Comparison of ENCODE assay signal across 8 mouse cellular contexts in genomic region chrX:37109526-37110192, GRCm38 (mm10). TPM values are rescaled to one million over a fixed set of nuclear protein-coding genes. Genes with fewer than 3 reads are reported as not detected.
DNase-seq lines count a peak whose midpoint lies in the region; ATAC-seq and TF ChIP-seq lines count a peak whose summit lies in the region.

No protein-coding gene starts in this region.

- DNase-seq in heart, adult 9 months (ENCODE audit: low spot score in 2 of 2), result no peak
- no peak for DNase-seq in urinary bladder, postnatal 36 days (ENCODE audit: low spot score in 2 of 2)
- DNase-seq in urinary bladder, postnatal 10 days (ENCODE audit: low spot score), result no peak
- DNase-seq in layer of hippocampus, postnatal 36 days, result no peak

- H3K9me3 ChIP-seq in heart, embryonic 12.5 days (replicated peaks), result no peaks in the 10 kb centered on the region
- no peaks in the 10 kb centered on the region for H3K9me3 ChIP-seq in ES-Bruce4 (replicated peaks; ENCODE audit: control insufficient read depth, insufficient read depth, low read length, poor library complexity, severe bottlenecking)
- H3K9me3 ChIP-seq in forebrain, embryonic 13.5 days (replicated peaks), result no peaks in the 10 kb centered on the region
- H3K9me3 ChIP-seq in liver, embryonic 15.5 days (replicated peaks), result no peaks in the 10 kb centered on the region

- H3K27ac ChIP-seq in heart, embryonic 12.5 days (ENCODE audit: poor library complexity, severe bottlenecking), result peak overlapping the region; percentile 93
- H3K27ac ChIP-seq in ES-Bruce4 (ENCODE audit: insufficient read depth, low read length), result peak overlapping the region; percentile 47
- peak overlapping the region; percentile 87 for H3K27ac ChIP-seq in forebrain, embryonic 13.5 days
- peak overlapping the region; percentile 94 for H3K27ac ChIP-seq in liver, embryonic 15.5 days (replicated peaks)

- H3K4me3 ChIP-seq in heart, embryonic 12.5 days, result peak overlapping the region; percentile 64
- H3K4me3 ChIP-seq in ES-Bruce4 (ENCODE audit: low read depth, low read length), result peak overlapping the region; percentile 95
- peak overlapping the region; percentile 53 for H3K4me3 ChIP-seq in forebrain, embryonic 13.5 days
- H3K4me3 ChIP-seq in liver, embryonic 15.5 days (replicated peaks), result peak overlapping the region; percentile 71

- ATAC-seq in heart, embryonic 12.5 days (ENCODE audit: insufficient number of reproducible peaks, low FRiP score), result peak; percentile 85
- ATAC-seq in forebrain, embryonic 13.5 days, result peak; percentile 74
- ATAC-seq in liver, embryonic 15.5 days (ENCODE audit: insufficient read depth), result peak; percentile 89

- 12% methylated on average over 27 of the region's 27 CpGs for WGBS in heart, embryonic 12.5 days
- 11% methylated on average over 27 of the region's 27 CpGs for WGBS in forebrain, embryonic 13.5 days
- WGBS in liver, embryonic 15.5 days (ENCODE audit: insufficient replicate concordance), result 13% methylated on average over 27 of the region's 27 CpGs

- H3K4me1 ChIP-seq in heart, embryonic 12.5 days (replicated peaks), result no peaks in the 10 kb centered on the region
- no peaks in the 10 kb centered on the region for H3K4me1 ChIP-seq in ES-Bruce4 (ENCODE audit: control insufficient read depth, insufficient read depth, low read length)
- H3K4me1 ChIP-seq in forebrain, embryonic 13.5 days, result peaks cover 7% of the 10 kb centered on the region
- H3K4me1 ChIP-seq in liver, embryonic 15.5 days (replicated peaks), result peaks cover 10% of the 10 kb centered on the region; the same call in 1 of the 2 replicates

- H3K36me3 ChIP-seq in heart, embryonic 12.5 days, result no peaks in the 10 kb centered on the region
- no peaks in the 10 kb centered on the region; the same call in 1 of the 2 replicates for H3K36me3 ChIP-seq in ES-Bruce4 (ENCODE audit: control insufficient read depth, insufficient read depth, low read length, poor library complexity, severe bottlenecking)
- H3K36me3 ChIP-seq in forebrain, embryonic 13.5 days (ENCODE audit: poor library complexity, severe bottlenecking), result no peaks in the 10 kb centered on the region
- peaks cover 13% of the 10 kb centered on the region; the same call in 1 of the 2 replicates for H3K36me3 ChIP-seq in liver, embryonic 15.5 days (replicated peaks)

- TF ChIP-seq EP300 in ES-Bruce4 (IDR thresholded peaks at IDR 0.05; ENCODE audit: insufficient read depth, low read depth, low read length), result no peak

- no peak for TF ChIP-seq CTCF in ES-Bruce4 (IDR thresholded peaks at IDR 0.05; ENCODE audit: low read depth, low read length)

- peak overlapping the region; percentile 73 for H3K4me2 ChIP-seq in heart, embryonic 12.5 days
- H3K4me2 ChIP-seq in forebrain, embryonic 13.5 days, result peak overlapping the region; percentile 66
- peak overlapping the region; percentile 76 for H3K4me2 ChIP-seq in liver, embryonic 15.5 days

- peak overlapping the region; percentile 75 for H3K9ac ChIP-seq in heart, embryonic 12.5 days
- H3K9ac ChIP-seq in ES-Bruce4 (ENCODE audit: low read depth, poor library complexity, severe bottlenecking), result peak overlapping the region; percentile 78
- peak overlapping the region; percentile 67 for H3K9ac ChIP-seq in forebrain, embryonic 13.5 days
- H3K9ac ChIP-seq in liver, embryonic 15.5 days, result peak overlapping the region; percentile 67

- TF ChIP-seq POLR2A in ES-Bruce4 (IDR thresholded peaks at IDR 0.05; ENCODE audit: insufficient read depth, low read length), result no peak

- no peaks in the 10 kb centered on the region for H3K27me3 ChIP-seq in heart, embryonic 12.5 days (replicated peaks)
- no peaks in the 10 kb centered on the region for H3K27me3 ChIP-seq in ES-Bruce4 (ENCODE audit: control insufficient read depth, insufficient read depth, low read length, poor library complexity, severe bottlenecking)
- no peaks in the 10 kb centered on the region for H3K27me3 ChIP-seq in forebrain, embryonic 13.5 days
- H3K27me3 ChIP-seq in liver, embryonic 15.5 days, result no peaks in the 10 kb centered on the region; the same call in 1 of the 2 replicates

RNA-seq across cellular contexts. Expression of gene Upf3b, which starts 0.5 kb away (rescaled TPM):
- 13.7 and 14.3 TPM in 2 replicates for polyA plus RNA-seq in heart, embryonic 12.5 days (2016; fragmentation: Nextera tagmentation; extraction: Ambion mirVana)
- 57.0 and 61.2 TPM in 2 replicates for polyA plus RNA-seq in ES-Bruce4 (2011; ENCODE audit: insufficient read depth, insufficient read length, low read depth, missing spikeins)
- polyA plus RNA-seq in forebrain, embryonic 13.5 days (2015; fragmentation: Nextera tagmentation; extraction: Ambion mirVana), result 32.1 and 34.5 TPM in 2 replicates
- 8.1 and 8.3 TPM in 2 replicates for polyA plus RNA-seq in liver, embryonic 15.5 days (2015; fragmentation: Nextera tagmentation; extraction: Ambion mirVana)
- total RNA-seq in layer of hippocampus, postnatal 36 days (2021), result 10 to 100 TPM; 19.9 to 22.7 TPM

RNA-seq across cellular contexts. Expression of gene Nkap, which starts 16.9 kb away (rescaled TPM):
- polyA plus RNA-seq in heart, embryonic 12.5 days (2016; fragmentation: Nextera tagmentation; extraction: Ambion mirVana), result 14.9 and 16.1 TPM in 2 replicates
- polyA plus RNA-seq in ES-Bruce4 (2011; ENCODE audit: insufficient read depth, insufficient read length, low read depth, missing spikeins), result 26.1 and 27.2 TPM in 2 replicates
- 19.0 and 22.0 TPM in 2 replicates for polyA plus RNA-seq in forebrain, embryonic 13.5 days (2015; fragmentation: Nextera tagmentation; extraction: Ambion mirVana)
- polyA plus RNA-seq in liver, embryonic 15.5 days (2015; fragmentation: Nextera tagmentation; extraction: Ambion mirVana), result 4.9 and 5.1 TPM in 2 replicates
- total RNA-seq in layer of hippocampus, postnatal 36 days (2021), result 10 to 100 TPM; 13.1 to 15.3 TPM

RNA-seq across cellular contexts. Expression of gene Rpl39, which starts 24.5 kb away (rescaled TPM):
- polyA plus RNA-seq in heart, embryonic 12.5 days (2016; fragmentation: Nextera tagmentation; extraction: Ambion mirVana), result 434 and 437 TPM in 2 replicates
- 1,538 and 1,601 TPM in 2 replicates for polyA plus RNA-seq in ES-Bruce4 (2011; ENCODE audit: insufficient read depth, insufficient read length, low read depth, missing spikeins)
- polyA plus RNA-seq in forebrain, embryonic 13.5 days (2015; fragmentation: Nextera tagmentation; extraction: Ambion mirVana), result 399 and 495 TPM in 2 replicates
- 219 and 316 TPM in 2 replicates for polyA plus RNA-seq in liver, embryonic 15.5 days (2015; fragmentation: Nextera tagmentation; extraction: Ambion mirVana)
- 100 to 1,000 TPM; 237 to 247 TPM for total RNA-seq in layer of hippocampus, postnatal 36 days (2021)

RNA-seq across cellular contexts. Expression of gene Akap14, which starts 59.0 kb away (rescaled TPM):
- polyA plus RNA-seq in heart, embryonic 12.5 days (2016; fragmentation: Nextera tagmentation; extraction: Ambion mirVana), result not detected in 2 replicates
- not detected in 2 replicates for polyA plus RNA-seq in ES-Bruce4 (2011; ENCODE audit: insufficient read depth, insufficient read length, low read depth, missing spikeins)
- 0.13 and 0.27 TPM in 2 replicates for polyA plus RNA-seq in forebrain, embryonic 13.5 days (2015; fragmentation: Nextera tagmentation; extraction: Ambion mirVana)
- not detected in 2 replicates for polyA plus RNA-seq in liver, embryonic 15.5 days (2015; fragmentation: Nextera tagmentation; extraction: Ambion mirVana)
- under 1 TPM in 1 of 2 experiments, not detected in 1; 0.20 TPM for total RNA-seq in layer of hippocampus, postnatal 36 days (2021)
